Mouse (Mus musculus) stomach, postnatal 0 days (tissue): ENCODE results near the gene Mrpl1.

Experiments
- CTCF ChIP-seq: IDR thresholded peaks from 2 replicates; pipeline ENCODE4 v1.5.1; 2016; ENCODE audit warnings: antibody characterized with exemption, low read depth, mild to moderate bottlenecking, moderate library complexity
- EP300 ChIP-seq: optimal IDR thresholded peaks from 2 replicates; pipeline ENCODE3; 2016; ENCODE audit warnings: antibody characterized with exemption

DNA sequence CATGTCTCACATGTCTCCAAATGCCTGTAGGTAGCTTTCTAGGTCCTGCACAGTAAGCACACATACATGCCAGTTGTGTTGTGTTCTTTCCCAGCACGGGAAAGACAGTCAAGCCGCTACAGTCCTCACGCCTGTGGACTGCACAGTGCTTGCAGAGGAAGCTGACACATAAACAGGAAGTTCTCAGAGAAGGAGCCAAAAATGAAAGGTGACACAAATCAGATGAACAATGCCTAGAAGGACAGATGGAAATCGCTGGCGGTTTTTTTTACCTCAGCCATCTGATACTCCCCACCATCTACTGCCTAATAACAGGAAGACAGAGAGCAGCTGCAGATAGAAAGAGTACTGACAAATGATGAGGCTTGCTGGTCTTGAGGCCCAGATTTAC lies 45.3 kb upstream of the Mrpl1 start, which contains the start of gene Cnot6l:
- no peak for TF ChIP-seq EP300
- no peak for TF ChIP-seq CTCF
